Mouse (Mus musculus) forebrain, embryonic 10.5 days (tissue): ENCODE measurements at regions not wholly inside any gene's neighbourhood (a gene's known extent, or its start where the extent isn't known, plus 50 kb on each side); places are given as distances from the start of the nearest gene placed in this dataset.

Source experiments
- DNase-seq: peaks from one replicate; pipeline ENCODE4 v3.0.0-alpha.2; 2017; ENCODE audit warnings: low spot score; ENCODE audit errors: extremely low spot score
- H3K27ac ChIP-seq: fragments of 300-500 bp; sonication (generic); 2 replicates; pipeline ENCODE4 v1.5.1; 2016; ENCODE audit warnings: mild to moderate bottlenecking
- H3K27me3 ChIP-seq: fragments of 300-500 bp; sonication (generic); 2 replicates; pipeline ENCODE4 v1.6.1; 2016; ENCODE audit warnings: mild to moderate bottlenecking; ENCODE audit not compliant: poor library complexity, severe bottlenecking
- H3K36me3 ChIP-seq: fragments of 300-500 bp; sonication (generic); replicated peaks from 2 replicates; pipeline ENCODE4 v1.6.1; 2016; ENCODE audit warnings: mild to moderate bottlenecking, moderate library complexity
- H3K4me1 ChIP-seq: fragments of 300-500 bp; sonication (generic); 2 replicates; pipeline ENCODE4 v1.6.1; 2016
- H3K4me3 ChIP-seq: fragments of 300-500 bp; sonication (generic); 2 replicates; pipeline ENCODE4 v1.5.1; 2016; ENCODE audit warnings: mild to moderate bottlenecking, moderate library complexity
- H3K9me3 ChIP-seq: fragments of 300-500 bp; sonication (generic); 2 replicates; pipeline ENCODE4 v1.6.1; 2016; ENCODE audit warnings: mild to moderate bottlenecking, moderate library complexity
- WGBS: fragments of 180-500 bp; shearing (Covaris S2); methylation state at CpG from one replicate; pipeline ENCODE4 v1.1.7; 2016; 5-methylcytosine and 5-hydroxymethylcytosine counted together

- DNase-seq: no peak
- Histone ChIP-seq H3K27ac (no peak overlapping the region), H3K4me1 (peaks cover 12% of the 10 kb centered on the region), H3K36me3 (no peaks in the 10 kb centered on the region), H3K27me3 (no peaks in the 10 kb centered on the region), H3K4me3 (no peak overlapping the region), H3K9me3 (no peaks in the 10 kb centered on the region)
- 88% methylated on average over 7 of the region's 7 CpGs for WGBS
These were observed 121.6 kb downstream of the Wscd1 start for GRCm38 (mm10) chr11:71871297-71871696.

DNA sequence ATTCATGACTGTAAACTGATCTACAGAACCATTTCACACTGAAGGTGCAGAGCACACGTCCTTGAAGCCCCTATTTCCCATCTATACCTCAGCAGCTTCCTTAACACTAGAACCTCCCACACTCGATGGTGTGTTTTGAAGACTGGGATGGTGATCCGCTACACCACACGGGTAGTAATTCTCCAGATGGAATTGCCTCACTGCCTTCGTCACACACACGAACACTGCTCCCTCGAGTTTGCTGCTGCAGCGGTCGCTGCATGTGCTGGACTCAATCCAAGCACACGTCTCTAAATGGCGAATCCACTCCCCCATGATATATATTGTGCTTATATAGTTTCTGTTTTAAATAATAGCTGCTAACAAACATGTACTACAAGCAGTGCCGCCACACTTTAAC lies 117.0 kb downstream of the Wscd1 start:
- H3K9me3 ChIP-seq: no peaks in the 10 kb centered on the region
- no peaks in the 10 kb centered on the region for H3K27me3 ChIP-seq
- WGBS: 86% methylated on average over 12 of the region's 12 CpGs
- H3K36me3 ChIP-seq: no peaks in the 10 kb centered on the region
- peaks cover 5% of the 10 kb centered on the region for H3K4me1 ChIP-seq
- no peak overlapping the region for H3K4me3 ChIP-seq
- no peak for DNase-seq
- H3K27ac ChIP-seq: no peak overlapping the region

GRCm38 (mm10) chr11:71857926-71858325 lies 108.2 kb downstream of the Wscd1 start:
- H3K4me3 ChIP-seq: no peak overlapping the region
- no peak overlapping the region for H3K27ac ChIP-seq
- H3K4me1 ChIP-seq: no peaks in the 10 kb centered on the region
- WGBS: 89% methylated on average over 8 of the region's 8 CpGs
- no peaks in the 10 kb centered on the region for H3K36me3 ChIP-seq
- no peaks in the 10 kb centered on the region for H3K9me3 ChIP-seq
- DNase-seq: no peak
- no peaks in the 10 kb centered on the region for H3K27me3 ChIP-seq

DNA sequence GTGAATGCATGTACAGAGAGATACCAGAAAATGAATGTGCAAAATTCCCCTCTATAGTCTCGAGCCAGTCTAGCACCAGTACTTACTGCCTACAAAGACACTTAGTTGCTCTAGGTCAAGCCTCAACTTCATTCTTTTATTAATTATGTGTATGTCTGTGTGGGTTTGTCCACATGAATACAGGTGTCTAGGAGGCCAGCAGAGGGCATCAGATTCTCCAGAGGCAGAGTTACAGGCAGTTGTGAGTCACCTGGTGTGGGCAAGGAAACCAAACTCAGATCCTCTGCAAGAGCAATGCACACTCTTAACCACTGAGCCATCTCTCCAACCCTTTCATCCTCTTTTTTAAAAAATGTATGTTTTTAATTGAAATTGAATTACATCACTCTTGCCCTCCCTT lies 105.8 kb downstream of the Wscd1 start:
- H3K27me3 ChIP-seq: no peaks in the 10 kb centered on the region
- DNase-seq: no peak
- 88% methylated on average over 1 of the region's 1 CpGs for WGBS
- H3K4me1 ChIP-seq: no peaks in the 10 kb centered on the region
- no peaks in the 10 kb centered on the region for H3K36me3 ChIP-seq
- H3K27ac ChIP-seq: no peak overlapping the region
- no peak overlapping the region for H3K4me3 ChIP-seq
- H3K9me3 ChIP-seq: no peaks in the 10 kb centered on the region

DNA sequence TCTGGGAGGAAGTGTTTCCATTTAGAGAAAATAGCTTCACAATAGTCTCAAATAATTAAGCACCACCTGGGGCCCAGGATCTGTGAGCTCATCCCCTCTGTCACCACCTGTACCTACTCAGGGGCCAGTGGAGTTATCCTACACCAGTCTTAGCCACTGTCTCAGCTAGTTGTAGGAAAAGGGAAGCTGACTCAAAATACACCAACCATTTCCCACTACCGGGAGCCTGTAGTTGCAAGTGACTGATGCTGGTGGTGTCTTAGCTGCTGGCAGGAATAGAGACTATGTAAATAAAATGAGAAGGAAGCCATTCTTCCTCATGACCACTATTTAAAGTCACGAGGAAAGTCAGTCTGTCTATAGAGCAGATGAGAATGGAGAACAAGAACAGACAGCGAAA lies 105.3 kb downstream of the Wscd1 start:
- Histone ChIP-seq H3K4me1 (no peaks in the 10 kb centered on the region), H3K36me3 (no peaks in the 10 kb centered on the region), H3K27me3 (no peaks in the 10 kb centered on the region), H3K4me3 (no peak overlapping the region), H3K27ac (no peak overlapping the region), H3K9me3 (no peaks in the 10 kb centered on the region)
- DNase-seq: no peak
- WGBS: 90% methylated on average over 3 of the region's 3 CpGs

DNA sequence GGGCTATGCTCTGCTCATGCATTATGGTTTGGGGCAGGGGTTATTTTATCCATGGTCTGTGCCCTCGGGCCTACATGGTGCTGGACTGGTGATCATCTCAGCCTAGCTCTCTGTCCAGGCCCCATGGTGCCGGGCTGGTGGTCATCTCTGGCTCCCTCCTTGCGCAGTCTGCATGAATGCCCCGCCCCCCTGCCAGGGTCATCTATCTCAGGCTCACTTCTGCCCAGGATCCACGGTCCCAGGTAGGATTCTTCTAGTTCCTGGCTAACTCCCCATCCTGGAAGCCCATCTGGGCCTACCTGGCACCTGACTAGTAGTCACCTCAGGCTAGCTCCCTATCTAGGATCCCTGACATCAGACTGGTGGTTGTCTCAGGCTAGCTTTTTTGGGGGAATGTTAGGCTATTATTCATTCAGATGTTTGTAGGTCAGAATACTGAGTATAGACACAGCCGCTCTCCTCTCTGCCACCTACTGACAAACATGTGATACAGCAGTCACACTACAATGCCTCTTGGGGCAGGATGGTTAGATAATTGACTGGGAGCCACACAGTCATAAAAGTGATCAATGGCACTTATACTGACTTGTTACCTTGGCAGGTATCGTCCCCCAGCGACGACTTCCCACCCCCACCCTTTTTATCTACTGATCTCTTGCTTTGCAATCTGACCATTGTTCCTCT lies 98.1 kb downstream of the Wscd1 start:
- H3K27ac ChIP-seq: no peak overlapping the region
- no peak overlapping the region for H3K4me3 ChIP-seq
- no peaks in the 10 kb centered on the region for H3K27me3 ChIP-seq
- H3K4me1 ChIP-seq: no peaks in the 10 kb centered on the region; the same call in 1 of the 2 replicates
- no peak for DNase-seq
- H3K9me3 ChIP-seq: no peaks in the 10 kb centered on the region
- no peaks in the 10 kb centered on the region for H3K36me3 ChIP-seq
- WGBS: 61% methylated on average over 9 of the region's 9 CpGs

- Histone ChIP-seq H3K27ac (no peak overlapping the region), H3K27me3 (no peaks in the 10 kb centered on the region), H3K4me3 (no peak overlapping the region), H3K9me3 (no peaks in the 10 kb centered on the region), H3K4me1 (no peaks in the 10 kb centered on the region; the same call in 1 of the 2 replicates), H3K36me3 (no peaks in the 10 kb centered on the region)
- 83% methylated on average over 3 of the region's 3 CpGs for WGBS
- no peak for DNase-seq
These were observed 96.8 kb downstream of the Wscd1 start for GRCm38 (mm10) chr11:71846496-71846895.

DNA sequence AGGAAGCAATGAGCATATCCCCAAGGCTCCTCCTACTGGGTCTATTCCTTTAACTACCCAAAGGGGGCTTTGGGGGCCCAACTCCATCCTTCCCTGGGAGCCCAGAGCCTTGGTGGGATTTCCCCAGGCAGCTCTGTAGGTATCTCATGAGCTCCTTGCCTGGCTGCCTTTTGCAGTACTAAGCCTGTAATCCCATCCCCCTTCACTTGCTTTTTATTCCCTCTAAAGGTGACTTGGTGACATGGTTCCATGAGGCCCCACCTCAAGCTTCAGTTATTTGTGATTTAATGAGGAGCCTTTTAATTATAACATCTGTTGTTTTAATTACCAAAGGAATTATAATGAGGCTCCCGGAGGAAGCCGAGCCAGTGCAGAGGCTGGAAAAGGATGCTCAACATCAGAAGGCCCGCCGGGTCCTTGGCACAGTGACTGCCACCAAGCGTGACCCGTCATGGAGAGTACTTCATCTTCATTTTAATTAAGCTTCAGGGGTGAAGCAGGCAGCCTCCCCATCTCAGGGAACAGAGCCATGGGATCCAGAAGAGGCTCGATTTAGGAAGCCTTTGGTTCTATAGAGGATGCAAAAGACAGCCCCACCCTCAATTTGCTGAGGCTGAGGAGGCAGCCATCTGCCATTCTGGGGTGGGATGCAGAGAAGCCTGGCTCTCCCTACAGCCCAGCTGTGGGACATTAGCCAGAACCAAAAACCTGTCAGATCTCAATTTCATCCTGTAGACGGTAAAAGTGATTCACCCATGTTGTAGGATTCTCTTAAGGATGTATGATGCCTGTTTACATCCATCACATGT lies 91.1 kb downstream of the Wscd1 start:
- WGBS: 71% methylated on average over 8 of the region's 8 CpGs
- H3K9me3 ChIP-seq: no peaks in the 10 kb centered on the region
- DNase-seq: no peak
- no peak overlapping the region for H3K27ac ChIP-seq
- no peaks in the 10 kb centered on the region for H3K27me3 ChIP-seq
- H3K4me3 ChIP-seq: no peak overlapping the region
- 0 out of 2 replicates have a peak, but pooled peaks cover 4% of the 10 kb centered on the region for H3K4me1 ChIP-seq
- no peaks in the 10 kb centered on the region for H3K36me3 ChIP-seq
